Mouse (Mus musculus): ENCODE data around the gene Rbl1. TPM values are rescaled to one million over a fixed set of nuclear protein-coding genes. Genes with fewer than 3 reads are reported as not detected.
"Not testable (repeated sequence)": the region's sequence is repeated elsewhere in the genome, so short reads cannot be mapped to it uniquely, and the experiment has no call there.

Gene Rbl1
- 10 to 100 TPM; 18.1 to 20.3 TPM for total RNA-seq (2021)
- long read RNA-seq, experiment 1, transcript Rbl1-202 (13 exons, 2,383 nt), result major isoform, 5 of 8 reads
- long read RNA-seq, experiment 1, partial matches to known transcripts, result 1 of 8 reads
- long read RNA-seq, experiment 1, other reads (novel, unspliced or antisense), result 2 of 8 reads
- long read RNA-seq, experiment 2, partial matches to known transcripts, result 4 of 8 reads
- long read RNA-seq, experiment 2, other reads (novel, unspliced or antisense), result 2 of 8 reads

- DNase-seq (ENCODE audit: low spot score in 2 of 2), result peak; percentile 79 to 83
These were observed at the start of gene Rbl1 for GRCm38 (mm10) chr2:157204366-157205218. Gene Rbl1 (minus strand): TSS chr2:157204534.

GRCm38 (mm10) chr2:157248111-157248510 is 43.8 kb upstream of the Rbl1 start:
- no peak for DNase-seq (ENCODE audit: low spot score in 2 of 2)

- no peak for DNase-seq (ENCODE audit: low spot score in 2 of 2)
These were observed 41.3 kb upstream of the Rbl1 start for GRCm38 (mm10) chr2:157245603-157246002.

- no peak for DNase-seq (ENCODE audit: low spot score in 2 of 2)
These were observed 40.7 kb upstream of the Rbl1 start for GRCm38 (mm10) chr2:157245001-157245400.

DNA sequence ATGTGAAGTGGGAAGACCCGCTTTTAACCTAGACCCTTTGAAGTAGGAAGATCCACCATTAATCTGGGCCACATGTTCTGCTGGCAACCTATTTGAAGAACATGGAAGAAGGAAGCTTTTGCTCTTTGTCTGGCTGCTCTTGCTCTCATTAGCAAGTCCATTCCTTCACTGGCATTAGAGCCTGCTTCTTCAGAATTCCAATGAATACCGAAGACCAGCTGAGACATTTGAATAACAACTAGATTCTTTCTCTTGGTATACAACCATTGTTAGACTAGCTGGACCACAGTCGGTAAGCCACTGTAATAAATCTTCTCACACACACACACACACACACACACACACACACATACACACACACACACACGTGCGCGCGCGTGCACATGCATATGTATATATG is 31.6 kb upstream of the Rbl1 start:
- no peak for DNase-seq (ENCODE audit: low spot score in 2 of 2)

DNA sequence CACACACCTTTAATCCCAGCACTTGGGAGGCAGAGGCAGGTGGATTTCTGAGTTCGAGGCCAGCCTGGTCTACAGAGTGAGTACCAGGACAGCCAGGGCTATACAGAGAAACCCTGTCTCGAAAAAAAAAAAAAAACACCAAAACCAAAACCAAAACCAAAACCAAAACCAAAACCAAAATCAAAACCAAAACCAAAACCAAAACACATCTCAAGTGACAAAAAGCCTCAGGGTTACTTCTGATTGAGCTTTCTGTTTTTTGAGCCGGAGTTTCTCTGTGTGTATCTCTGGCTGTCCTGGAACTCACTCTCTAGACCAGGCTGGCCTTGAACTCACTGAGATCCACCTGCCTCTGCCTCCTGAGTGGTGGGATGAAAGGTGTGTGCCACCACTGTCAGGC is 17.6 kb upstream of the Rbl1 start:
- not testable (repeated sequence) for DNase-seq (ENCODE audit: low spot score in 2 of 2)

GRCm38 (mm10) chr2:157220108-157220507 is 15.8 kb upstream of the Rbl1 start:
- no peak for DNase-seq (ENCODE audit: low spot score in 2 of 2)

DNA sequence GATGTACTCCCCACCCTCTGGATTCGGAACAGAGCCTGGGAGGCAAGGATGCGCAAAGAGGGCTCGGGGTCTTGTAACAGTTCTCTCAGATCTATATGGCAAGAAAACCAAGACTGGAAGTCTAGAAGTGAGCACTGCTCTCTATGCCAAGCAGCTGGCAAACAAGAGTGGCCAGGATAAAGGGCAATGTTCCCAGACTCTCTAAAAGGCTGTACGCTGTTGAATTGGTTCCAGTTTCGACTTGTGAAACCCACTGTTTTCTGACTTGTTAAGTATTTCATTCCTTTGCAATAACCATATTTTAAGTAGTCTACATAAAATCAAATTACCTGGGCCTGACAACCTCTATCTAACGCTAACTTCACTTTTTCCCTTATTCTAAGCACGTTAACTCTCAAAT is 7.4 kb upstream of the Rbl1 start:
- DNase-seq (ENCODE audit: low spot score in 2 of 2), result no peak

GRCm38 (mm10) chr2:157203459-157204365 is 622 bp downstream of the Rbl1 start:
- DNase-seq (ENCODE audit: low spot score in 2 of 2), result peak; percentile 10 to 12

DNA sequence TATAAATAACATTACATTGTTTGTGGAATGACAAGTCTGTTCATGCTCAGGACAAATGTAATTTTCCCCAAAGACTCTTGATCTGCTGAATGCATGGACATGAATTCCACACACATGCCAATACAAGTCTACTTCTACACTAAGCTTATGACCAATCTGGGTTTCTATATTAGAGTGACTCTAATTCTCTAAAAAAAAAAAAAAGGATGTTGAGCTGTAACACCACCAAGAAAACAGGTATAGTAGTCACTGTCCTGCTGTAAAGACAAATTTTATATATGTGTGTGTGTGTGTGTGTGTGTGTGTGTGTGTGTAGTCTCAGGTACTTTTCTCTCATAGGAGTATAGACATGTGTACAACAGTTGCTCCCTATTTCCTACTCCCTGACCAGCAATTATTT is 1.3 kb downstream of the Rbl1 start:
- DNase-seq (ENCODE audit: low spot score in 2 of 2), result no peak

DNA sequence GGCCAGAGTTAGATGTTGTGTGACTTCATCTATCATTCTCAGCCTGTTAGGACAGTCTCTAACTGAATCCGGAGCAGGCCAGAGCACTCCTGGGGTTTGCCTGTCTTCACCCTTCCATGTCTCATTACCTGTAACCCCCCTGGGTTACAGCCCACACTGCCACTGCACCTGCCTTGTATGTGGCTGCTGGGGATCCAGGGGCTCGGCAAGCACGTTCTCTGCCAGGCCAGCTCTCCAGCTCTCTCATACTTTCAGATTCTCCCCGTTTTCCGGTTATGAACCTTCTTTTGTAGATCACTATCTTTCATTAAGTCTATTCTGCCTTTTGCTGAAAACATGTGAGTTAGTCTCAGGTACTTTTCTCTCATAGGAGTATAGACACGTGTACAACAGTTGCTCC is 2.0 kb downstream of the Rbl1 start:
- DNase-seq (ENCODE audit: low spot score in 2 of 2), result no peak

DNA sequence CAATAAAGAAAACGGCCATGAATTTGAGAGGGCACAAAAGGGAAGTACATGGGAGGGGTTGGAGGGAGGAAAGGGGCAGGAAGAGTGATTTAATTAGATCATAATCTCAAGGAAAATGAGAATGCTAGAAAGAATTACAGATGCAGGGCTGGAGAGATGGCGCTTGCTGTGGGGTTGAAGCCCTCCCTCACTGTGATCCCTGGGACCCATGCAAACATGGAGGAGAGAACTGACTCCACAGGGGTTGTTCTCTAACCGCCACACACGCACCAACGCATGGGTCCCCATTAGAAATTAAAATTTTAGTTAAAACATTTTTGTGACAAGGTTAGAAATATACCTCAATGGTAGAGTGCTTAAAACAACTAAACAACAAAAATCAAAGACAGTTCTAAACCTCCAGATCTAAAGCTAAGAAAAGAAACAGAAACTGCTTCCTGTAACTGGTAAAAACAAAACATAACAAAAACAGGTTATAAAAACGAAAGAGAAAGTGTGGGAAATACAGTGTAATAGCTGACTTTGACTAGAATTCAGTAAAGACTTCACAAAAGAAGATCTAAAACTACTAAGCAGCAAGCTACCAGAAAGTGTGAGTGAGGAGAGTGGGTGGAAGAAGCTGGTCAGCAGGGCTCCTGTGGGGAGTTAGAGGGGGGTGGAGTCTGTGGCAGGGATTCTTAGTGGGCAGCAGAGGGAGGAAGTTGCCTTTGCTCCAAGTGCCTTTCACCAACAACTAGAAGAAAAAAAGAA is 3.1 kb downstream of the Rbl1 start:
- DNase-seq (ENCODE audit: low spot score in 2 of 2), result no peak

DNA sequence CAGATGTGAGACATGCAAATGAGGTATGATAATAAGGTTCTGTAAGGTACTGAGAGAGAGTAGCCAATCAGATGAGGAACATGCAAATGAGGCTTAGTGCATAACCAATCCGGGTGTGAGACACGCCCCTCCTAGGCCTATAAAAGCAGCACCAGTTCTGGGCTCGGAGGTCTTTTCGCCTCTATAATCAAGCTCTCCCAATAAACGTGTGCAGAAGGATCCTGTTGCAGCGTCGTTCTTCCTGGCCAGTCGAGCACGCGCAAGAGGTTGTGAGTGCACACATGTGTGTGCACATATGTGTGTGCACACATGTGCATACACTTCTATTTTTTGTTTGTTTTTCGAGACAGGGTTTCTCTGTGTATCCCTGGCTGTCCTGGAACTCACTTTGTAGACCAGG is 5.9 kb downstream of the Rbl1 start:
- not testable (repeated sequence) for DNase-seq (ENCODE audit: low spot score in 2 of 2)

GRCm38 (mm10) chr2:157190651-157191050 is 13.7 kb downstream of the Rbl1 start:
- DNase-seq (ENCODE audit: low spot score in 2 of 2), result no peak

GRCm38 (mm10) chr2:157187223-157187622 is 17.1 kb downstream of the Rbl1 start:
- no peak for DNase-seq (ENCODE audit: low spot score in 2 of 2)

DNA sequence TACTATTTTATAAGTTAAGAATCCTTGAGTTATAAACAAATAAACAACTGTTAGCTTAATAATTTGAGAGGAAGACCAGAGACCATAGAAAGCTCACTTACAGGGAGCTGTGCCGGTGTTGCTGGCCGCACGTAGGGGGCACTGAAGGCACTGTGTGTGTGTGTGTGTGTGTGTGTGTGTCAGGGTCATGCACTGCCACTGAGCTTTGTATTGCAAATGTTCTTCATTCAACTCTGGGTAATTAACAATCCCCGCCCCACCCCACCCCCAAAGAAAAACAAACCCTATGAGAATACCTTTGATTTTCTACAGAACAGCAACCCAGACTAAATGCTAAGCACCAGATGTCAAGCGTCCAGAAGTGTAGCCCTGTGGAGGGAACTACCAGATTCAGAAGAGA is 17.8 kb downstream of the Rbl1 start:
- DNase-seq (ENCODE audit: low spot score in 2 of 2), result no peak

- no peak for DNase-seq (ENCODE audit: low spot score in 2 of 2)
These were observed 19.2 kb downstream of the Rbl1 start for GRCm38 (mm10) chr2:157185022-157185660.

DNA sequence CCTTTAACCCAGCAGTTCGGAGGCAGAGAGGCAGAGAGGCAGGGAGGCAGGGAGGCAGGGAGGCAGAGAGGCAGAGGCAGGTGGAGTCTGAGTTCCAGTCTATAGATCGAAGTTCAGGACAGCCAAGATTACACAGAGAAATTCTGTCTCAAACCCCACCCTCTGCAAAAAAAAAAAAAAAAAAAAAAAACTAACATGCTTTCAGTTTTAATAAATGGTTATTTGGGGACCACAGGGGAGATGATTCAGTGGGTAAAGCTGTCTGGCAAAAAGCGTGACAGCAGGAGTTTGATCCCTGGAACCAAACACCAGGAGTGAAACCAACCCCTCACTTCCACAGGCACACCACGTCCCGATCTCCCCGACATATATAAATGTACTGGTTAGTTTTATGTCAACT is 26.2 kb downstream of the Rbl1 start:
- DNase-seq (ENCODE audit: low spot score in 2 of 2), result no peak

DNA sequence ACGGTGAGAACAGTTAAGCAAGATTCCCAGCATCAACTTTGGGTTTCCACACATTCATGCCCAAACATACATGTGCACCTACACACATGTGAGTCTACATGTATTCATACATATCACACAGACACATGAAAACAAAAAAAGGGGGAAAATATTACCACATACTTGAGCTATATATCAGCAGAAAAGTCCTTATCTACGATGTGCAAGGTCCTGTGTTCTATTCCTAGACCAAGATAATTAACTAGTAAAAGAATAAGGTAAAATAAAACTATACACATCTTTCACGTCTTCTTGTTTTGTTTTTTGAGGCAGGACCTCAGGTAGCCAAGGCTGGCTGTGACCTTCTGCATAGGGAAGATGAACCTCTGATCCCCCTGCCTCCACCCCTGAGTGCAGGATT is 28.1 kb downstream of the Rbl1 start:
- no peak for DNase-seq (ENCODE audit: low spot score in 2 of 2)

GRCm38 (mm10) chr2:157174416-157174815 is 29.9 kb downstream of the Rbl1 start:
- no peak for DNase-seq (ENCODE audit: low spot score in 2 of 2)

Data from adrenal gland, postnatal 4 days (tissue).